Mouse (Mus musculus) ES-E14 (cell line): ENCODE measurements around the gene Zc3h15.

ENCODE experiments used
- CHD2 ChIP-seq: IDR thresholded peaks from 2 replicates; pipeline ENCODE4 v1.6.1; 2014; ENCODE audit warnings: mild to moderate bottlenecking, low read depth, low read length, inconsistent platforms
- HCFC1 ChIP-seq: IDR thresholded peaks from 2 replicates; pipeline ENCODE4 v1.6.1; 2012; ENCODE audit warnings: low read length, inconsistent platforms, borderline replicate concordance; ENCODE audit not compliant: insufficient read depth
- ZC3H11A ChIP-seq: IDR thresholded peaks from 2 replicates; pipeline ENCODE4 v1.6.1; 2012; ENCODE audit warnings: low read depth, mild to moderate bottlenecking, inconsistent platforms, low read length, borderline replicate concordance
- ZNF384 ChIP-seq: IDR thresholded peaks from 2 replicates; pipeline ENCODE4 v1.6.1; 2012; ENCODE audit warnings: low read depth, low read length, inconsistent platforms

- TF ChIP-seq CHD2 = no peak
- TF ChIP-seq ZC3H11A = no peak
- no peak for TF ChIP-seq ZNF384
- TF ChIP-seq HCFC1 = no peak
Measured at GRCm38 (mm10) chr2:83674421-83674820, 30.2 kb downstream of the Zc3h15 start.
